Mouse (Mus musculus): ENCODE results near the gene Nkx2-4.

DNA sequence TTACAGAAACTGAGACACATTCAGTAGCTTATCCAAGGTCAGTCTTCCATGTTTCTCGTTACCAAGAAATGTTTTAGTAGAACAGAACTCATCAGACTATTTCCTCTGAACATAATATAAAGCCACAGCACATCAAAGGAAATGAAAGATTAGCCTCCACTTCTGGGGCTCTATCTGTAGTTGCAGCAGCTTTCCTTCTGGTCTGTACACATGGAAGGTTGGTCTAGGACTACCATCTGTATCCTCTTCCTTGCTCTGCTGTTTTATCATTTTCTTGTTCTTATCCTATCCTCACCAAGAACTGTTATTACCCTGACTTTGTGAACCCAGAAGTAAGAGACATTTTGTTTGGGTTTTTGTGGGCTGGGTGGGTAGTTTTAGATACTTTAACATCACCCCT, 14.9 kb downstream of the Nkx2-4 start:
- no peak for TF ChIP-seq EP300 (IDR thresholded peaks at IDR 0.05; ENCODE audit: low read depth)
- no peak for TF ChIP-seq CTCF (IDR thresholded peaks at IDR 0.05; ENCODE audit: low read depth)

Data from heart, postnatal 0 days (tissue).